Mouse (Mus musculus) bone marrow macrophage, adult 2 months (primary cell): ENCODE results near the gene Mcoln1. TPM values are rescaled to one million over a fixed set of nuclear protein-coding genes. Genes with fewer than 3 reads are reported as not detected.

ENCODE experiments used
- H3K27ac ChIP-seq: 2 replicates; pipeline ENCODE4 v1.5.1; 2012; ENCODE audit warnings: low read depth, low read length; ENCODE audit not compliant: insufficient read depth
- H3K4me1 ChIP-seq: 2 replicates; pipeline ENCODE4 v1.6.1; 2012; ENCODE audit warnings: low read length; ENCODE audit not compliant: control insufficient read depth, insufficient read depth
- H3K4me3 ChIP-seq: 2 replicates; pipeline ENCODE4 v1.5.1; 2012; ENCODE audit warnings: mild to moderate bottlenecking, low read length, moderate library complexity; ENCODE audit not compliant: insufficient read depth
- CTCF ChIP-seq: IDR thresholded peaks from 2 replicates; pipeline ENCODE4 v1.5.1; 2012; ENCODE audit warnings: low read depth, mild to moderate bottlenecking, low read length, moderate library complexity
- POLR2A ChIP-seq: IDR thresholded peaks from 2 replicates; pipeline ENCODE4 v1.6.1; 2012; ENCODE audit warnings: mild to moderate bottlenecking, low read depth, low read length, borderline replicate concordance
- polyA plus RNA-seq: library from polyadenylated mRNA; stranded (reverse); fragments of >200 nt; gene quantifications from 2 replicates; pipeline ENCODE4 v1.2.4, GENCODE M21; 2012; ENCODE audit not compliant: missing spikeins, insufficient read depth, insufficient read length

Mcoln1 gene
- polyA plus RNA-seq, 1 experiment: 112 TPM

DNA sequence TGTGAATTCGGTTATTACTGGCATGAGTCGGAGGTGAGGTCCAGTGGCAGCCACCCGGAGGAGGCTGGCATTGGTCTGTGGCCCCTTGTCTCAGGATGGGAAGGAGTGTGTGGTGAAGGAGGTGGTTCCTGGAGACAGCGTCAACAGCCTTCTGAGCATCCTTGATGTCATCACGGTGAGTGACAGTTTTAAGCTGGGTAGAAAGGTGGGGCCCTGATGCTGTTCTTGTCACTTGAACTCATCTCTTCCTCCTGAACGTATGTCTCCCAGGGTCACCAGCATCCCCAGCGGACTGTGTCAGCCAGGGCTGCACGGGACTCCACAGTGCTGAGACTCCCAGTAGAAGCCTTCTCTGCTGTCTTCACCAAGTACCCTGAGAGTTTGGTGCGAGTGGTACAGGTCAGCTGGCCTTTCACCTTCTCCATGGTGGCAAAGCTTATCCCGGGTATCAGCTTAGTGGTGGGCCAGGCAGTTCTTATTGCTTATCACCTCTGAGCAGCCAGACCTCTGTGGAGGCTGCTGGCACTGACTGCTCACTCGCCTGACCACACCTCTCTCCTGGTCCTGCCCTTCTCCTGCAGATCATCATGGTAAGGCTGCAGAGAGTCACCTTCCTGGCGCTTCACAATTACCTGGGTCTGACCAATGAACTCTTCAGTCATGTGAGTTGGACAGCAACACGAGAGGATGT is 21.9 kb downstream of the Mcoln1 start:
- Histone ChIP-seq H3K27ac (no peak overlapping the region), H3K4me3 (no peak overlapping the region), H3K4me1 (peaks cover 3% of the 10 kb centered on the region; the same call in 1 of the 2 replicates)

DNA sequence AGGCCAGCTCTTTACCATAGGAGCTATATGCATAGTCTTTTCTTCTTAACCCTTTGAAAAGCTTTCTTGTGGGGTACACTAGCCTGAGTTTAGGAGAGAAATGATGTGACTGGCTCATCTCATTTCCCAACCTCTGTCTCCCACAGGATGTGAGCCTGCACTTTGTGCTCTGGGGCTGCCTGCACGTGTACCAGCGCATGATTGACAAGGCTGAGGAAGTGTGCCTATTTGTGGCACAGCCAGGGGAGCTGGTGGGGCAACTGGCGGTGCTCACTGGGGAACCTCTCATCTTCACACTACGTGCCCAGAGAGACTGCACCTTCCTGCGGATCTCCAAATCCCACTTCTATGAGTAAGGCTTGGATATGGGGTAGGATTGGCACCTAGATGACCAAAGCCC is 30.6 kb downstream of the Mcoln1 start:
- TF ChIP-seq POLR2A (no peak), CTCF (no peak)
- H3K4me1 ChIP-seq: no peaks in the 10 kb centered on the region
- H3K4me3 ChIP-seq: no peak overlapping the region
- H3K27ac ChIP-seq: no peak overlapping the region

More for the DNA sequence above, 21.9 kb downstream of the Mcoln1 start:
- TF ChIP-seq POLR2A: no peak

DNA sequence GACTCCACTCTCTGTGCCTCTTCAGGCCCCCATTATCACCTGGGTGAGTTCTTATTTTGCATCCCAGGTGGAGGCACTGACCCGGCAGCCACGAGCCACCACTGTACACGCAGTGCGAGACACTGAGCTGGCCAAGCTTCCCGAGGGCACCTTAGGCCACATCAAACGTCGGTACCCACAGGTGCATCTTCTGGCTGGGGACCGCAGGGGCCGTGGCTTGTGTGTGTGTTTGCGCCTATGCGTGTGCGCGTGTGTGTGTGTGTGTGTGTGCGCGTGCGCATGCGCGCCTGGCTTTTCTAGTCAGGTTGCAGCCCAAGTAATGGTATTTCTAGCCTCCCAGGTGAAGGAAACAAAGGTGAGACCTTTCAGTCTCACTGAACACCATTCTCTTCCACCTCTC is 31.7 kb downstream of the Mcoln1 start:
- Histone ChIP-seq H3K4me1 (no peaks in the 10 kb centered on the region), H3K4me3 (no peak overlapping the region), H3K27ac (no peak overlapping the region)
- TF ChIP-seq POLR2A (no peak), CTCF (no peak)

DNA sequence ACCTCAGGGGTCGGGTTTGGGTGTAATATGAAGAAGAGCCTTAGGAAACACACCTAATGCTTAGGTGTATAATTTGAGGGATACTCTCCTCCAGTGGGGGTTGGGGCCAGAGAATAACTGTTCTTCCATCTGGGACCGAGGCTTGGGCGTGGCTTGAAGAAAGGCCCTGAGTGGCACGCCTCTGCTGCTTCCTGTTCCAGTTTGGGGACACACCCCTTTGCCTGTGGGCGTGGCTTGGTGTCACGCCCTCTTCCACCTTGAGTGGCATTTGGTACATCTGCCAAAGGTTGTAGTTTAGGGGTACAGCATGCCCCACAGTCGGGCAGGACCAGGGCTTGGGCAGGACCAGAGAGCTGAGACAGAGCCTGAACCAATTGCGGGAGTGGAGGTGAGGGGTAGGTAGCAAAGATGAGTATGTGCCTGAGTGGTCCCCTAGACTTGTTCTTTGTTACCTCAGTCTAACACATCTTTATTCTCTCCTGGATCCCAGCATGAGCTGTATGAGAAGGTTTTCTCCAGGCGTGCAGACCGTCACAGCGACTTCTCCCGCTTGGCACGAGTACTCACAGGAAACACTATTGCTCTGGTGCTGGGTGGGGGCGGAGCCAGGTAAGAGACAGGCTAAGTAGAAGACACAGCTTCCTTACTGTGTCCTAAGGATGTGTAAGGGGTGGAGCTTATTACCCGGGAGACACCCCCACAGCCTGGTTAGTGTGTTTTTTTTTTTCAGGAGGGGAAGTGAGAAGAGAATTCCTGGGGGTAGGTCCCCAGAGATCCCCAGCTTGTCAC is 36.0 kb downstream of the Mcoln1 start:
- H3K4me1 ChIP-seq: no peaks in the 10 kb centered on the region
- no peak overlapping the region for H3K4me3 ChIP-seq
- TF ChIP-seq CTCF (no peak), POLR2A (no peak)
- no peak overlapping the region for H3K27ac ChIP-seq

DNA sequence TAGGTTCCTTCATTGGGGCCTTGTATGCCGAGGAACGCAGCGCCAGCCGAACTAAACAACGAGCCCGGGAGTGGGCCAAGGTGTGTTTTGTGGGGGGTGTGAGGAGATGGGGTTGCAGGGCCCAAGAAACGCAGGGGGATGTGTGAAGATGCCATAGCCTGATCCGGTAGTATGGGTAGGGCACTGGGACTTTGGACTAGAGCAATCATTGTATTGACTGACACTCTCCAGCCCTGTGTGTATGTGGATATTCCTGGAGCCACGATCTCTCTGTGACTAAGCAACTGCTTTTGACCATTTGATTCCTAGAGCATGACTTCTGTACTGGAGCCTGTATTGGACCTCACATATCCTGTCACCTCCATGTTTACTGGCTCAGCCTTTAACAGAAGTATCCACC is 36.7 kb downstream of the Mcoln1 start:
- no peaks in the 10 kb centered on the region for H3K4me1 ChIP-seq
- no peak for TF ChIP-seq POLR2A
- no peak for TF ChIP-seq CTCF
- H3K4me3 ChIP-seq: no peak overlapping the region
- no peak overlapping the region for H3K27ac ChIP-seq

DNA sequence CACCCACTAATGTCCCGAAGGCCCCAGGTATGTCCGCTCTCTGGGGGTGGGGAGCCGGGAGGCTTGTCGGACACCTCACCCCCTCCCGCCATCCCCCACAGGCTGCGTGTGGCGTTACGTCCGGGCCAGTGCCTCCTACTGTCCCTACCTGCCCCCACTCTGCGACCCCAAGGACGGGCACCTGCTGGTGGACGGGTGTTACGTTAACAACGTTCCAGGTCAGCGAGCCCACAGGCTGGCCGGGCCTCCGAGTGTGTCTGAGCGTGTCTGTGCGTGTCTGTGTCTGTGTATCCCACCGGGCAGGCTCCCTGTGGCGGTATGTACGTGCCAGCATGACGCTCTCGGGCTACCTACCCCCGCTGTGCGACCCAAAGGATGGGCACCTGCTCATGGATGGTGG is 37.4 kb downstream of the Mcoln1 start:
- no peak overlapping the region for H3K4me3 ChIP-seq
- no peak for TF ChIP-seq POLR2A
- no peak for TF ChIP-seq CTCF
- H3K4me1 ChIP-seq: no peaks in the 10 kb centered on the region
- no peak overlapping the region for H3K27ac ChIP-seq

DNA sequence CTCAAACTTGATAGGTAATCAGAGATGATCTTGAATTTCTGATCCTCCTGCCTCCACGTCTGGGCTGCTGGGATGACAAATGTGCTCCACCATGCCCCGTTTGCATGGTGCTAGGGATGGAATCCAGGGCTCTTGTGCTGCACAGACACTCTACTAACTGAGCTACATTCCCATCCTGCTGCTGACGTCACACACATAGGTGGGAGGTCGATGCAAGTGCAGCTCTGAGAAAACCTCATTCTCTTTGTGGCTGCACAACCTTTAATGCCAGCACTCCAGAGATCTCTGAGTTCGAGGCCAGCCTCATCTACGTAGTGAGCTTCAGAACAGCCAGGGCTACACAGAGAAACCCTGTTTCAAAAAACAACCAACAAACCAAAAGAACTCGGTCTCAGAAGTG is 38.9 kb downstream of the Mcoln1 start:
- TF ChIP-seq POLR2A (no peak), CTCF (no peak)
- H3K27ac ChIP-seq: no peak overlapping the region
- no peak overlapping the region for H3K4me3 ChIP-seq
- no peaks in the 10 kb centered on the region for H3K4me1 ChIP-seq

DNA sequence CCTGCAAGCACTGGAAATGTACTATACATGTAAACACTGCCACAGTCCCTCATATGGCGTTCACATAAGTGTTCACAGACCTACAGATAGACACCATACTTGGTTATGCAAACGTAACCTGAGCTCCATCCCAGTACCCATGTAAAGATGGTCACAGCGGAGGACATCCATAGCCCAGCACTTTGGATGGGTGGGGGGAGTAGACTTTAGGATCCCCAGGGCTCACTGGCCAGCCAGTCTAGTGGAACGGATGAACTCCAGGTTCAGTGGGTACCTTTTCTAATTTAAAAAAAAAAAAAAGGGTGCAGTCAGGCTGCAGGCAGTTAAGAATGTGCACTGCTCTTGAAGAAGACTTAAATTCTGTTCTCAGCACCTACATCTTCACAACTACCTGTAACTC is 39.8 kb downstream of the Mcoln1 start:
- no peaks in the 10 kb centered on the region for H3K4me1 ChIP-seq
- H3K27ac ChIP-seq: no peak overlapping the region
- TF ChIP-seq CTCF (no peak), POLR2A (no peak)
- no peak overlapping the region for H3K4me3 ChIP-seq

DNA sequence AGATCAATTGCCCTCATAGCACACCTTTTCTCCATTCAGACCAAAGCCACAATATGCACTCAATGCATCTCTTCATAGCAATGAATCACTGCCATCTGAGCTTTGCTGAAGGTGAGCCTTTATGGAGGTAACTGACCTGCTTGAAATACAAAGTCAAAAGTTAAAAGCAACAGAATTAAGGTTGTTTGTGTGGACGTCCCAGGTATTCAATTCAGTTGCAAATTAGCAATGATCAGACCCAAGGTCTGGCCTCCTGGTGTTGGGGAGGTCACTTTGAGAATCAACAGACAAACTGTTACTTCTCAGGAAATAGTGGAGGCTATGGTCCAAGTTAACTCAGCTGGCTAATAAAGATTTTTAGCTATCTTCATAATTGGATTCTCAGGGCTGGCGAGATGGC is 46.3 kb downstream of the Mcoln1 start:
- TF ChIP-seq POLR2A (no peak), CTCF (no peak)
- Histone ChIP-seq H3K4me1 (no peaks in the 10 kb centered on the region), H3K4me3 (no peak overlapping the region), H3K27ac (no peak overlapping the region)

DNA sequence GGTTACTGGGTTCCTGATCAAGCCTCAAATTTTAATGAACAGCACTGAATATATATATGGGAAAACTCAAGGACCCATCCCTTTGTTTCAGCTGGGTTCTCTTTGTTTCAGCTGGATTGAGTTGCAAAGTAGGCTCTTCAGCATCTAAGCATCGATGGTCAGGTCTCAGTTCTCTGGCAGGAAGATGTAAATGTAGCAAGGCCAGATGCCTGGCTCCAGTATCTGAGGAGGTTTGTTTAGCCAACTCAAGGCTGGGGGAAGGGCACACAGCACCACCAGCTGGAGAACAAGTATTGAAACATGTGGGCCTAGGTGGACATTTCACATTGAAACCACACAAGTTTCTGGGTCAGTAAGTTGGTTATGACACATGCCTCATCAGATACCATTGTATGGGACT is 52.0 kb downstream of the Mcoln1 start:
- H3K4me1 ChIP-seq: no peaks in the 10 kb centered on the region
- H3K4me3 ChIP-seq: no peak overlapping the region
- no peak for TF ChIP-seq POLR2A
- no peak for TF ChIP-seq CTCF
- no peak overlapping the region for H3K27ac ChIP-seq
